Mouse (Mus musculus): ENCODE results near the gene Neurl1b.

- TF ChIP-seq TAL1 (IDR thresholded peaks at IDR 0.05; ENCODE audit: low read length) (no peak), ZNF384 (IDR thresholded peaks at IDR 0.05; ENCODE audit: low read depth, low read length) (no peak), CTCF (IDR thresholded peaks at IDR 0.05 in 2 of 3, conservative IDR thresholded peaks at IDR 0.05 in 1 of 3; ENCODE audit: control insufficient read depth in 1 of 3, insufficient read depth in 1 of 3, low read depth in 2 of 3, low read length in 3 of 3, poor library complexity in 1 of 3, severe bottlenecking in 1 of 3) (no peak), ELF1 (IDR thresholded peaks at IDR 0.05; ENCODE audit: low read depth, low read length) (no peak), JUND (IDR thresholded peaks at IDR 0.05; ENCODE audit: low read depth, low read length) (no peak), MAZ (IDR thresholded peaks at IDR 0.05; ENCODE audit: low read depth, low read length) (no peak), SMC3 (IDR thresholded peaks at IDR 0.05; ENCODE audit: low read depth, low read length) (no peak), RCOR1 (IDR thresholded peaks at IDR 0.05; ENCODE audit: low read depth, low read length) (no peak), BHLHE40 (IDR thresholded peaks at IDR 0.05; ENCODE audit: borderline replicate concordance, low read depth, low read length) (no peak)
These were observed 48.8 kb downstream of the Neurl1b start for GRCm38 (mm10) chr17:26463432-26463831.
